Mouse (Mus musculus): ENCODE measurements at regions not wholly inside any gene's neighbourhood (a gene's known extent, or its start where the extent isn't known, plus 50 kb on each side); places are given as distances from the start of the nearest gene placed in this dataset.
A peak's percentile ranks its signal among the peaks of the same experiment; 100 is the strongest.

DNA sequence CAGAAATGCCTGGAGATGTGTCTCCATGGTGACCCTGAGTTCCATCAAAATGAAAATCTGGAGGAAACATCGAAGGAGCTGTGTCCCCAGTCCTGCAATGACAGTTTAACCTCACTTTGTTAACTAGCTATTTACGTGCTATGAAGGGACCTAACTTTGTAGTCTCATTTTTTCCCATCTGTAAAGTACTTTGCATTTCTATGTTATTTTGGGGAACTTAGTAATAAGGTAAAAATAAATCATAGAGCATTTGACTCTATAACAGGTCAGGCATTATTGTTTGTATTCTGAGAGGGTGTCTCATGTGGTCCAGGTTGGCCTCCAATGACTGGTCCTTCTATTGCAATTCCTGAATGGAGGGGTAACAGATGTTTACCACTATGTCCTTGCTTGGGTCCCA, 513.6 kb upstream of the Adgrl2 start:
- no peak for DNase-seq (ENCODE audit: low read depth, low spot score)

DNA sequence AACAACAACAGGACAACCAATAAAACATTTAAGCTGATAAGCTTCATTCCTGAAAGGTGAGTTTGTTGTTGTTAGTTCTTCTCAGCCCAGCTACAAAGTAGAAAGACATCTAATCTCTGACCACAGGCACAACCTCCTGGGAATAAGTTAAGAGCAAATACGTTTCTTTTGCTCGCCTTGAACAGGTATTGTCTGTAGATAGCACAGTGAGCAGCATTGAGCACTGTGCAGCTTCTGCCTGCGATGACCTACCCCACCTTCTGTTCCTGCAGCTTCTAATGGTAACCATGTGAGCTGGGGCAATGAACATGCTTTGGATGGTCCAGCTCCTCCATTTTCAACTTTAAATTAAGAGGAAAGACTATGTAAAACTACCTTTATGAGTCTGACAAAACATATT, 509.8 kb upstream of the Adgrl2 start:
- DNase-seq (ENCODE audit: low read depth, low spot score), result no peak

DNA sequence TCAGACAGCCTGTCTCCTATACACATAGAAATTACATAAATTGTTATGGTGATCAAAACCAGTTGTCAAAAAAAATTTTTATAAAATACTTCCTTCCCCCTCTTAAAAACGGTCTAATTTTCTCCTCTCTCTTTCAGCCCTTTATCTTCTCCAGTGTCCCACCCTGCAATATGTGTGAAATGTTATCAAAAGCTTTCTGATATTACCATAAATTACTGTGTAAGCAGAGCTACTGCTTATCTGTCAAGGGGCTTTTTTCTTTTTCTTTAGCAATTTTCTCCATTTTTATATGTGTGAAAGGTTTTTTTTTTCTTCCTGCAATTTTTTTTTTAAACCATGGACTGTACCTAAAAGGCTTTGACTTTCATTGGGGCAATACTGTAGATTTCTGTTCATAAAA, 508.4 kb upstream of the Adgrl2 start:
- no peak for DNase-seq (ENCODE audit: low read depth, low spot score)

DNA sequence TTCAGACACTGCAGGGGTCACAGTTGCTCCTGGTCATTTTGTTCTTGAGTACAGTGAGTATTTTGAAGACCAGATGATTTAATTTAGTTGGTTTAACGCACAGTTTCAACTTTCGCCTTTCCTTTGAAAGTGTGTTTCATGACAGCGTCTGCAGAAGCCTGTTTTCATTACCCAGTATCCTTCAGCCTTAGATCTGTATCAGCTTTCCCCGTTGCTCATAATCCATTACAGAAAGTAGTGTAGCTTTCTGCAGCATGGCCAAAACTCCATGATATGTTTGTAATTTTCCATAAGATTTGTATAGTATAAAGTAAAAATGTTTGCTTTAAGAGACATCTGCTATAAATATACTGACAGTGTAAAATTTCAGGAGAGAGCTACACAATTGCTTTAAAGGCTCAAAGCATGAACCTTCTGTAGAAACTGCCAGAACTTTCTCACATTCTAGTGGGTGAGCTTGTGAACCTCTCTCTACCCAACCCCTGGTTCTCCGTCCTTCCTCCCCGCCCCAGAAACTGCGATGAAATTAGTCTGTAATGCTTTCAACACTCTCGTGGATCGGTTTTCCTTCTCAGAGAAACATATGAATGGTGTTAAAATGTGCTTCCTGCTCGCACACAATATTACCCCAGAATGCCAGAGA, 506.6 kb upstream of the Adgrl2 start:
- no peak for DNase-seq (ENCODE audit: low read depth, low spot score)

DNA sequence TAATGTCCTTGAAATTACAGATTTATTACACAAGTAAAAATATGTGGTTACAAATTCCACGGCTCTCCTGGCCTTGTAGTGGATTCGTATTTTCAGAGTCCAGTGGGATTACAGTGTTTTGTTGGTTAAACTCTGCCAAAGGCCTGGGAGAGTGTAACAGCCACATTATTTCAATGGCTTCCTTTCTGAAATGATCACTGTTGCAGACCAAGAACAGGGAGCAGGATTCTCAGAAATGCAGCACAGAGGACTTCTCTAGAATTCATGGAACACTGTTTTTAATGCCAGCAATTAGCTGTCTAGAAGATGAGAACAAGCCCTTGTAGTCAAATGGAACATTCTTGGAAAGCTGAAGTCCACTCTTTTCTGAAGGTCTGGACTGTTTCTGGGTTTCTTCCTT, 505.8 kb upstream of the Adgrl2 start:
- DNase-seq (ENCODE audit: low read depth, low spot score), result no peak

DNA sequence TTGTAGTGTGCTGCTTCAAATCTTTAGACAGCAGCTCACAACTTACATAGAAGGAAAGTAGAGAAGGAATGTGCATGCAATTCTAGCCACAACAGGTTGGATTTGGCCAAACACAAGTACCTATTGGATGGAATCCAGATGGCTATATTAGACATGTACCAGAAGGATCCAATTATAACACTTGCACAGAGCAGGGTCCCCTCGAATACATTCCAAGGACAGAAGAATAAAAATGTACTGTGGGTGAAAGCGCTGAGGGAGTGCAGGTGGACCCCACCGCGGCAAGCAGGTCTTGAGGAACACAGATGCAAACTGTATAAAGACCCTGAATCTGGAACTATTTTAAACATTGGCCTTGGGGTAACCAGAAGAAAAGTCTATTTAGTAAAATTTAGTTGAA, 497.8 kb upstream of the Adgrl2 start:
- DNase-seq (ENCODE audit: low read depth, low spot score), result no peak

DNA sequence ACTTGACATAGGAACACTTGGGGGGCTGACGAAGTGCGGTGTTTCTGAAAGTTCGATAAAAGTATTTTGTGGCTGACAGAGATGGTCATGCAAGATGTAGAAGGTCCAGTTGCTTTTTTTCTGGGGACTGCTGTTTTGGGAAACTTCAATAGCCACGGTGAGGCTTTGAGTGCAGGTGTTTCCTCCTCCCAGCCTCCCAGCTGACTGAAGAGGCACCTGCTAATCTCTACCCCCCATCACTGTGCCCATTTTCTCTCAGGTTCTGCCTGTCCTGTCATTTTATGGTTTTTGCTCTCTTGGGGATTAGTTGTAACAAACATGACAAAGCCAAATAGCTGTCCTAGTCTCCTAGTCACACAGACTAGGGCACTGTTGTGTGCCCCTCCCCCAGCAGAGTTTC, 495.1 kb upstream of the Adgrl2 start:
- no peak for DNase-seq (ENCODE audit: low read depth, low spot score)

DNA sequence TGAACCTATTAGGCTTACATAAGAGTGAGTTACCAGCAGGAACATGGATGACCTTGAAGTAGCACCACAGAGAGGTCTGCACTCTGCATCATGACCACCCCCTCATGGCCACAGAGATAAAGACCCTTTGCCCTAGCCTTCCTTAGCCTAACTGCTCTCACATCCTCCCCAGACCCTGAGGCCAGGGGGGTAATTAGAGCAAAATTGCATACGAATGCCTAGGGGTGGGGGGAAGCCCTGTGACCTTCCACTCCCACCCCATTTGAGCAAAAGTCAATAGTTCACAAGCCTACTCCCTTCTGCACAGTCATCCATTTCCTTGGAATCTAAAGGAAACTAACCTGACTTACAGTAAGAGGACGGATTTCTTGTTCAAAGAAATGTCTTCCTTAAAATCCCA, 494.0 kb upstream of the Adgrl2 start:
- DNase-seq (ENCODE audit: low read depth, low spot score), result no peak

DNA sequence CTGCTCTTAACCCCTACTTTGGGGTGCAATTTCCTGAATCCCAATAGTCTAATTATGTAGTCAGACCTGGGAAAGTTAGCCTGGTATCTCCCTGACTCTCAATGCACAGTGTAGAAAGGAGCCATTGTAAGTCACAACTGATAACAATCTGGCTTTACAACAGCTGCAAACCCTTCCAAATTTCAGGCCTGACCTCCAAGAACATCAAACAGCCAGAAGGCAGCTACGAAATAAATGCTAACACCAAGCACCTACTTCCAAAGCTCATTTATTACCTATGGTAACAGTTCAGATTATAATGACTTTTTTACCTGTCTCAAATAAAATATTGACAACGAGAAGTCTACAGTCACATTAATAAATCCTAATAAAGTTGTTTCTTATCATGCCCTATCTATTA, 485.8 kb upstream of the Adgrl2 start:
- no peak for DNase-seq (ENCODE audit: low read depth, low spot score)

DNA sequence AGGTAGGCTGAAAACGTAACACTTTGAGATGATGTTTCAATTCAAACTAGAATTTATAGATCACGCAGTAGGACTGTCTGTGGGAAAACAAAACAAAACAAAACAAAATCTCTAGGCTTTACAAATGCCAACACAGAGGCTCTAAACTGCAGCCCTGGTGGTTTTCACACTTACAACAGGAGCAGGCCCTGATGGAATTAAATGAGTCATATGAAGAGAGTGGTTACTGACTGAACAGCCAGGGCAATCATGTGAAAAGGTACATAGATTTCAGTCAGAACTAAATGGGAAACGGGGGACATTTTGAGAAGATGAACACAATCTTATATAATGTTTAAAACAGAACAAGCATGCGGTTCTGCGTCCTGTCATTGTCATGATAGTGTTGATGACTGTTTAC, 476.6 kb upstream of the Adgrl2 start:
- no peak for DNase-seq (ENCODE audit: low read depth, low spot score)

DNA sequence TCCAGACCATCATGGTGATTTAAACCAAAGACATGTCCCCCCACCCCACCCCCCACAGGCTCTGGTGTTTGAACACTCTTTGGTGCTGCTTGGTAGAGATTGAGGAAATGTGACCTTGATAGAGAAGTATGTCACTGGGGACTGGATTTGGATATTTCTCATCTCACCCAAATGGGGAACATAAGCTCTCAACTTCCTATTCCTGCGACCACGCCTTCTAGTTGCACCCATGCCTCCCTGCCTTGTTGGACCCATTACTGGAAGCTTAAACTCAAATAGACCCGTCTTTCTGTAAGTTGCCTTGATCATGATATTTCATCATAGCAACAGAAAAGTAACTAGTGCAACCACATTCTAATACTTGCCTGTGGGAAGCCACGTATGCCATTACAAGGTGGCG, 474.2 kb upstream of the Adgrl2 start:
- DNase-seq (ENCODE audit: low read depth, low spot score), result no peak

DNA sequence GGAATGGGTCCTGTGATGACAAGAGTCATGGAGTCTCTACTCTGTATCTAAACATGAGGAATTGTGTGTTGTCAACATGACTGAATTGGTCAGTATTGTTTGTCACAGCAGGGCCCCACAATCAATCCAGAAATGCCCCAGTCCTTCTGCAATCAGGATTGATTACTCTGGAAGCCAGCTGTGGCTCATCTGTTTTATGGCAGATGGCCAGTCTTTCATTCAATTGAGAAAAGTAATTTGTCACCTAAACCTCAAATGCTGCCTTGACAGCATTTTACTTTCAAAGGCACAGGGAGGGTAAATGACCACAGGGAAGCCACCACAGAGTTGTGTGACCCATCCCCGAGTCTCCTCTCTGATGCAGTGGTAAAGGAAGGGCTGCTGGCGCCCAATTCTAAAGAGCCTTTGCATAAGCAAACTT, 471.8 kb upstream of the Adgrl2 start:
- no peak for DNase-seq (ENCODE audit: low read depth, low spot score)

DNA sequence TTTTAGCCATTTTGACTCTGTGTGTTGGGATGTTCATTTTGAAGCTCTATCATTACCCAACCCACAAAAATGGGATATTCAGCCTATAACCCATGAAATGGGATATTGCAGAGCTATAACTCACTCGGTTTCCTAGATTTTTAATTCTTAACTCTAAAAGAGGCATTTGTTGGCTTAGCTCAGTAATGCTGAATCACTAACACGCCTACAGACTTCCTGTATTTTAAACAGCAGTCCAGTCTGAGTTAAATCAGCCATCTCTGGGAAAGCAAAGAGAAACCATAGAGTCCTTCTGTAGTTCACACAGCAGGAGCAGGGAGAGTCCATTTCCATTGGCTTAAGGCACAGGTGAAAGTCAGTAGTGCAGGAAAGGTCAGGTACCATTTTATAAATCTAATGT, 471.3 kb upstream of the Adgrl2 start:
- DNase-seq (ENCODE audit: low read depth, low spot score), result no peak

DNA sequence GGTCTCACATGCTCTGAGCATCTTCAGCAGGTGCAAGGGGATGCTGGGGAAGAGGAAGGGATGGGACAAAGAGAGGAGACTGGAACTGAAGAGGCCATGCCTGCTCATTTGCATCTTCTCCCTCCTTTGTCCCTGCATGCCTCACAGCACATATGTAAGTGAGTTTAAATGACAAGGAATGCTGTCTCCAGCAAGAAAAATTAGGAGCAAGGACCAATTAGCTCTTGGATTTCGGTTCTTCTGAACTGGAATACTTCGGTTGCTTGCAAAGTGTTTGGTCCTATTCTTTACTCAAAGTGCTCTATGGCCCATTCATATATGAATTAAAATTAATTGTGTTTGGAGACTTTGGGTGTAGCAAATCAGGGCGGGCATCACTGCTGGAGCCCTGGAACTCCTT, 459.0 kb upstream of the Adgrl2 start:
- DNase-seq (ENCODE audit: low read depth, low spot score), result no peak

DNA sequence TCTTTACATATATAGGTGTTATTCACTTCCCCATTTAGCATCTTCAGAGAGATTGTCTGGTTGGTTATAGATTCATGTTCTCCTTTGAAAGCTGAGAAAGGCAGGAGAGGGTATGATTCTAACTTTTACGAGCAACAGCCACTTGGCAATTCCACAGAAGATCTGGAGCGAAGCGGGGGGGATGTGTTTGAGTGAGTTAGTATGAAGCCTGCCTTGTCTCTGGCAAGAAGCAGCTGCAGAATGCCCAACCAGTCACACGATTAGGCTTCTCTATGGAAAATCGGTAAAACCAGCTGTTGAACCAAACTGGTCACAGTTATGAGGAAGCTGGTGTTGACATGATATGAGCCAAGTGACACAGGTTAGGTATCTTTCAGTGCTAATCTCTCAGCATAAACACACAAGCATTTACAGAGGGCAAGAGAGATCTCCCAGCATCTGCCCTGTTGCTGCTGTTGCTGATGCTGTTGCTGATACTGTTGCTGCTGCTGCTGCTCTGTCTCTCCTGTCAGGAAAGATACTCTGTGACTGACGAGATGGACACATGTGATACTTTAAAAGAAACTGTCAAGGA, 455.7 kb upstream of the Adgrl2 start:
- no peak for DNase-seq (ENCODE audit: low read depth, low spot score)

DNA sequence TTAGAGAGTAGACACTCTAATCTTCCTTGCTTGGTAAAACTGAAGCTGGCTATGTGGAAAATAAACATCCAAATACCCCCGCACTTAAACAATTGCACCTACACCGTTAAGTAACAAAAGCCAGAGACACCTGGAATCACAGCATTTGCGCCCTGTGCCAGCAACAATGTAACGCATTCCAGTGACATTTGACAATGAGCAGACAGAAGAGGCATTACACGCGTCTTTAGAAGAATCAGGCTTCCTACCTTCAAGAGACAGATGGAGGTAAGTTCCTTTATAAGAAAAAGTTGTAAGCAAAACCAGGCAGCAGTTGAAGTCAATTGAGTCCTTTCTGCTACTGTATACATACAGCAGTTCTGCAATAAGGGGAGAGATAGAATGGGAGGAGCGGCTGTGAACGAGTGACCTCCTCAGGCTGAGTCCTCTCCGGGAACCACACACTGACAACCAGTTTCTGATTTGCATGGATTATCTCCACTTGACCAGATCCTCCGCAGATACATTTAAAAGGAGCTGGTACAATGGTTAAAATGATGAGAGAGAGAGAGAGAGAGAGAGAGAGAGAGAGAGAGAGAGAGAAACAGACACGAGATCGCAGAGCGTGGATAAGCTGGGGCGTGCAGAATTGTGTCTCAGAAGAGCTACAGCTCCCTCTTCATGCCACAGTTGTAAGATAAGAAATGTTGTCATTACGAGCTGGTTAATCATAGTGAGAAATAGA, 454.7 kb upstream of the Adgrl2 start:
- peak; percentile 18 for DNase-seq (ENCODE audit: low read depth, low spot score)

DNA sequence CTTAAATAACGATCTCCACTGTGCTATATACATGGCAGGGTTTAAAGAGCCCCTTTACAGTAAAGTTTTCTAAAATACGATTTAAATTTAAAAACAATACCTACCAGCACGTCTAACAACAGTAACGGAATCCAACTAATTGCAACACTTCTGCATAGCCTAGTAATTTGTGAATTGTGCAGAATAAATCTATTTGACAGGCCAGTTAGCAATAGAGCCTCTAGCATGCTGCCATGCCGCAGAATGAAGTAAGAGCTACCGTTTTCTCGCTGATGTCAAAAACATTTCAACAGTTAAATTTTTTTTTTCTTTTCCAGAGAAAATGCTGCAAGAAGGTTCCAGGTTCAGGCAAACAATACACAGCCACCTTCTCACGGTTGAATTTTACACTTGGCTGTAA, 454.0 kb upstream of the Adgrl2 start:
- no peak for DNase-seq (ENCODE audit: low read depth, low spot score)

DNA sequence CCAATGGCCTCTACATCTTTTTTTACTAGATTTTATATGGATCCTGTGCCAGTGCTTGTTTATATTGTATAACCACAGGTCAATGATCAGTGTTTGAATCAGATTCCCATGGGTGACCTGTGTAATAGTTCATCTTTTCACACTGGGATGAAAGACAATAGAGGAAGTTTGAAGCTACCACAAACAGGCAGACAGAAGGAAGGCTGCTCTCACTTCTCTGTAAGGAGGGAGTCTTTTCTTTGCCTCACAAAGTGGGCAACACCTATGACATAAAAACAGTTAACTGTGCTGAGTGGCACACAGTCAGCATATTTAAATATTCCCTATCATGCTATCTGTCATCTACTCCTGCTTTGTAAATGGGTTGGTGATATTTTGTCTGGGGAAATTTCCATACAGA, 450.9 kb upstream of the Adgrl2 start:
- no peak for DNase-seq (ENCODE audit: low read depth, low spot score)

DNA sequence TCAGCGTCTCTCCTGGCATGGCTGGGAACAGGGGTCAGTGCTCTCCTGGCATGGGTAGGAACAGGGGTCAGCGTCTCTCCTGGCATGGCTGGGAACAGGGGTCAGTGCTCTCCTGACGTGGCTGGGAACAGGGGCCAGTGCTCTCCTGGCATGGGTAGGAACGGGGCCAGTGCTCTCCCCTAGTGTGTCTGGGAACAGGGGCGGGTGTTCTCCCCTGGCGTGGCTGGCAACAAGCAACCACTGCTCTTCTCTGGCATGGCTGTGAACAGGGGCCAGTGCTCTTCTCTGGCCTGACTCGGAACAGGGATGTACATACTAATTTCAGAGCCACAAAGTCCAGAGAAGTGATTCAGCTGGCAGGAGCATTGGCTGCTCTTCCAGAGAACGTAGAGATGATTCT, 447.4 kb upstream of the Adgrl2 start:
- DNase-seq (ENCODE audit: low read depth, low spot score), result no peak

DNA sequence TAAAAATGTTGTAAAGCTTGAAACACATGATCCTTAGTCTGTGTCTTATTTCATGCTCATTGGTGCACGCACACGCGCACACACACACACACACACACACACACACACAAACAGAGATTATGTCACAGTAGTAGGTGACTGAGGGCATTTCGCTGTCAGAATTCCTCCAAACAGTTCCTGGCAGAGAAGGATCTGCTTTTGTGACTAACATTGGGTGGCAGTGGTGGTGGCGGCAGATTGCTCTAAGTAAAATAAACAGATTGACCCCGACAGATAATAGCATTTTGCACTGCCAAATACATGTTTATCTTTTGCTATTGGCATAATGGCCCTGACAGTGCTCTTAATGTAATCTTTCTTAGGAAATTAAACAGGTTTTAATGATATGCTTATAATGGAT, 446.6 kb upstream of the Adgrl2 start:
- no peak for DNase-seq (ENCODE audit: low read depth, low spot score)

DNA sequence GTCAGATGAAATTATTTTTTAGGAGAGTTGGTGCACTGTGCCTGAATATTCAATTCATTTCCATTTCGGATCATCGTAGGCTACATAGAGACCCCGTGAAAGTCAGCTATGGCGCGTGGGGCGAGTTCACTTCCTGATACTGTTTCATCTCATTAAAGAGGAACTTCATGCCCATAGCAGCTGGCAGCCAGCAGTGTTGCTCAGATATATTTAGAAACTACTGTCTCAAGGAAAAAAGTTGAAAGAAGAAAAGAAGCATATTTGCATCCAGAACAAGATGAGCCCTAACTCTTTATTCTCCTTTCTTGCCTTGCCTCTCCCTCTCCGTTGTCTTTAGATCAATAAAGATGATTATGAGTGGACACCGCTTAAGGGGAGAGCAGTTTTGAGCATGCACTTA, 446.1 kb upstream of the Adgrl2 start:
- no peak for DNase-seq (ENCODE audit: low read depth, low spot score)

DNA sequence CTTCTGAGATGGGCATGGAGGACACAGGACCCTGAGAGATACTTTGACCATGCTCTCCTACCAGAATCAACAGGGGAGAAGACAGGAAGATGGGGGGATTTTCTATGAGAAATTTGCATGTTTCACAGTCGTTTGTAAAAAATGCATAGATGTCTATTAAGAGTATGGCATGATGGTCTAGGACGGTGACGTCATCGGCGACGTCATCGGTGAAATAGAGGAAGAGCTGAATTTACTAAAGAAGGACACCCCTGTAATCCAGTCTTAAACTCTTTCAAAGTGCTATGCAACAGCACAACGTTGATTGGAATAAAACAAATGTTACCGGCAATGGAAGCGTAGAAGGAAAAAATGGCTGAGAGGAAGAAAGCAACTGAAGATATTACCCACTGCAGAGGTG, 441.4 kb upstream of the Adgrl2 start:
- DNase-seq (ENCODE audit: low read depth, low spot score), result no peak

DNA sequence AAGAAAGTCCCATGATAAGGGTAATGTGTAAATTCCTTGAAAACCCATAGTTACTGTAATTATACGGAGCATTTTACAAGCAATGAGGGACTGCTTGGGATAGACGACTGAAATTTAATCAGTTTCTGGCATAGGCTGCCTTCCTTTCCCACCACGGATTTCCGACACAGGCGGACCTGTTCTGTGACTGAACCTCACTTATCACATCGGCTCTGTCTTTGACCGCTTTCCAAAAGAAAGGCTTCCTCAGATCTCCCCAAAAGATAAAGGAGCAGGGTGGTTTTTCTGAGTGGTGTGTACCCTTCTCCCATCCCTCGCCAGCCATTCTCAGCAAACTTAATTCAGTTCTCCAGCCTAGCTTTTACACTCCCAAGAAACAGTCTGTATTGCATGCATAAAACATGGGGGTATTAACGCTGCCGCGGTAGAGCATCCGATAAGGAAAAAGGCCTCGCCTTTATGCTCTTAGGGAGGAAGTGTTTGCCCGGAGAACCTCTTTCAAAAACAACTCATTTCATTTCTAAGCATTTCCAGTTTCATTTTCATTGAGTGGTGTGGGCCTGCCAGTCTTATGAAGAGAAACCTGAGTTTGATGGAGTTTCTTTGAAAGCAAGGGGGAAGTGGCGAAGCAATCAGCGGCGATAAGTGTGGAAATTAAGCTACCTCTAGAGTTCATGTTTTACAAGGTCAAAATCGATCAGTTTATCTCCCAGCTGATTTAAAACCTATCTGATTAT, 435.8 kb upstream of the Adgrl2 start:
- no peak for DNase-seq (ENCODE audit: low read depth, low spot score)

All from retina, adult 2 months (tissue).